Mouse (Mus musculus) liver, embryonic 16.5 days (tissue): ENCODE data around the gene Slc8a3. TPM values are rescaled to one million over a fixed set of nuclear protein-coding genes. Genes with fewer than 3 reads are reported as not detected.

Experiments
- ATAC-seq: fragments of 200-750 bp; cut with Nextera tagmentation; 2 replicates; pipeline ENCODE4 v1.8.0; 2017; ENCODE audit warnings: low read depth, mild to moderate bottlenecking, moderate number of reproducible peaks, moderate library complexity
- H3K27ac ChIP-seq: fragments of 300-500 bp; sonication (generic); 2 replicates; pipeline ENCODE4 v1.5.1; 2014; ENCODE audit warnings: mild to moderate bottlenecking, low read length
- H3K27me3 ChIP-seq: fragments of 300-500 bp; sonication (generic); 2 replicates; pipeline ENCODE4 v1.6.1; 2014; ENCODE audit warnings: low read depth, low read length, mixed read lengths; ENCODE audit not compliant: control insufficient read depth, insufficient read depth
- H3K36me3 ChIP-seq: fragments of 300-500 bp; sonication (generic); 2 replicates; pipeline ENCODE4 v1.6.1; 2014; ENCODE audit warnings: mild to moderate bottlenecking; ENCODE audit not compliant: control insufficient read depth, insufficient read depth
- H3K4me1 ChIP-seq: fragments of 300-500 bp; sonication (generic); 2 replicates; pipeline ENCODE4 v1.6.1; 2014; ENCODE audit warnings: low read depth, low read length, mixed read lengths; ENCODE audit not compliant: control insufficient read depth
- H3K4me2 ChIP-seq: fragments of 300-500 bp; sonication (generic); 2 replicates; pipeline ENCODE4 v1.6.1; 2014; ENCODE audit warnings: low read depth, low read length, mixed read lengths
- H3K4me3 ChIP-seq: fragments of 300-500 bp; sonication (generic); 2 replicates; pipeline ENCODE4 v1.5.1; 2014; ENCODE audit warnings: low read depth, mild to moderate bottlenecking, low read length
- H3K9ac ChIP-seq: fragments of 300-500 bp; sonication (generic); 2 replicates; pipeline ENCODE4 v1.6.1; 2014; ENCODE audit warnings: low read depth, low read length
- H3K9me3 ChIP-seq: fragments of 300-500 bp; sonication (generic); replicated peaks from 2 replicates; pipeline ENCODE4 v1.6.1; 2016; ENCODE audit warnings: low read length; ENCODE audit not compliant: control insufficient read depth
- WGBS: fragments of 180-500 bp; shearing (Covaris S2); extraction: QIAGEN DNeasy Blood & Tissue Kit; methylation state at CpG from one replicate; pipeline ENCODE4 v1.1.7; 2014; ENCODE audit not compliant: insufficient replicate concordance; 5-methylcytosine and 5-hydroxymethylcytosine counted together
- polyA plus RNA-seq: library from polyadenylated mRNA; unstranded; fragments of >200 nt; fragmentation: Nextera tagmentation; extraction: Ambion mirVana; gene quantifications from 2 replicates; pipeline ENCODE4 v1.2.1, GENCODE M21; 2015

Gene Slc8a3
- polyA plus RNA-seq, 1 experiment from 2014 or later = 0.04 TPM

- Histone ChIP-seq H3K4me1 (no peaks in the 10 kb centered on the region; the same call in 1 of the 2 replicates), H3K4me3 (no peak overlapping the region), H3K9ac (no peak overlapping the region), H3K9me3 (no peaks in the 10 kb centered on the region), H3K36me3 (no peaks in the 10 kb centered on the region), H3K27me3 (no peaks in the 10 kb centered on the region), H3K4me2 (no peak overlapping the region), H3K27ac (no peak overlapping the region)
- ATAC-seq = 0 out of 2 replicates have a peak, but pooled peaks have one; percentile 48
- 38% methylated on average over 5 of the region's 5 CpGs for WGBS
These were observed 135.4 kb downstream of the Slc8a3 start for GRCm38 (mm10) chr12:81197468-81198075.

- Histone ChIP-seq H3K9ac (no peak overlapping the region), H3K9me3 (no peaks in the 10 kb centered on the region), H3K4me3 (no peak overlapping the region), H3K4me1 (no peaks in the 10 kb centered on the region; the same call in 1 of the 2 replicates), H3K36me3 (no peaks in the 10 kb centered on the region), H3K4me2 (no peak overlapping the region), H3K27me3 (no peaks in the 10 kb centered on the region), H3K27ac (no peak overlapping the region)
- no peak for ATAC-seq
- 57% methylated on average over 2 of the region's 2 CpGs for WGBS
These were observed 139.0 kb downstream of the Slc8a3 start for GRCm38 (mm10) chr12:81193968-81194367.

GRCm38 (mm10) chr12:81189636-81190035 lies 143.3 kb downstream of the Slc8a3 start:
- Histone ChIP-seq H3K9ac (no peak overlapping the region), H3K27ac (peak overlapping the region; percentile 47), H3K27me3 (no peaks in the 10 kb centered on the region), H3K4me1 (no peaks in the 10 kb centered on the region), H3K9me3 (no peaks in the 10 kb centered on the region), H3K36me3 (no peaks in the 10 kb centered on the region), H3K4me3 (no peak overlapping the region), H3K4me2 (no peak overlapping the region)
- 58% methylated on average over 1 of the region's 1 CpGs for WGBS
- peak; percentile 87 for ATAC-seq

GRCm38 (mm10) chr12:81188996-81189395 lies 144.0 kb downstream of the Slc8a3 start:
- no peak overlapping the region for H3K4me3 ChIP-seq
- no peak overlapping the region for H3K4me2 ChIP-seq
- H3K4me1 ChIP-seq = no peaks in the 10 kb centered on the region
- no peak overlapping the region for H3K9ac ChIP-seq
- H3K36me3 ChIP-seq = no peaks in the 10 kb centered on the region
- peak overlapping the region; percentile 43 for H3K27ac ChIP-seq
- no peaks in the 10 kb centered on the region for H3K9me3 ChIP-seq
- WGBS = 63% methylated on average over 4 of the region's 4 CpGs
- no peaks in the 10 kb centered on the region for H3K27me3 ChIP-seq
- no peak for ATAC-seq

GRCm38 (mm10) chr12:81188423-81188822 lies 144.6 kb downstream of the Slc8a3 start:
- ATAC-seq = peak; percentile 70
- Histone ChIP-seq H3K4me1 (no peaks in the 10 kb centered on the region), H3K9ac (no peak overlapping the region), H3K9me3 (no peaks in the 10 kb centered on the region), H3K27ac (peak overlapping the region; percentile 43), H3K4me2 (no peak overlapping the region), H3K4me3 (no peak overlapping the region), H3K36me3 (no peaks in the 10 kb centered on the region), H3K27me3 (no peaks in the 10 kb centered on the region)
- 49% methylated on average over 3 of the region's 3 CpGs for WGBS

- Histone ChIP-seq H3K27me3 (no peaks in the 10 kb centered on the region), H3K4me1 (no peaks in the 10 kb centered on the region), H3K4me3 (no peak overlapping the region), H3K4me2 (no peak overlapping the region), H3K9ac (no peak overlapping the region), H3K9me3 (no peaks in the 10 kb centered on the region), H3K27ac (no peak overlapping the region), H3K36me3 (no peaks in the 10 kb centered on the region)
- WGBS = 64% methylated on average over 3 of the region's 3 CpGs
- ATAC-seq = no peak
These were observed 146.3 kb downstream of the Slc8a3 start for GRCm38 (mm10) chr12:81186668-81187067.

GRCm38 (mm10) chr12:81186081-81186480 lies 146.9 kb downstream of the Slc8a3 start:
- ATAC-seq = no peak
- Histone ChIP-seq H3K36me3 (no peaks in the 10 kb centered on the region), H3K4me1 (no peaks in the 10 kb centered on the region), H3K4me2 (no peak overlapping the region), H3K4me3 (no peak overlapping the region), H3K9me3 (no peaks in the 10 kb centered on the region), H3K9ac (no peak overlapping the region), H3K27me3 (no peaks in the 10 kb centered on the region), H3K27ac (no peak overlapping the region)
- 55% methylated on average over 4 of the region's 4 CpGs for WGBS

GRCm38 (mm10) chr12:81184967-81185366 lies 148.0 kb downstream of the Slc8a3 start:
- H3K4me1 ChIP-seq = no peaks in the 10 kb centered on the region
- H3K27ac ChIP-seq = no peak overlapping the region
- no peak overlapping the region for H3K4me2 ChIP-seq
- no peaks in the 10 kb centered on the region for H3K9me3 ChIP-seq
- no peak overlapping the region for H3K4me3 ChIP-seq
- no peaks in the 10 kb centered on the region for H3K36me3 ChIP-seq
- WGBS = 62% methylated on average over 2 of the region's 2 CpGs
- no peak for ATAC-seq
- no peak overlapping the region for H3K9ac ChIP-seq
- no peaks in the 10 kb centered on the region for H3K27me3 ChIP-seq

GRCm38 (mm10) chr12:81182073-81182472 lies 150.9 kb downstream of the Slc8a3 start:
- Histone ChIP-seq H3K4me2 (no peak overlapping the region), H3K4me3 (no peak overlapping the region), H3K27me3 (no peaks in the 10 kb centered on the region), H3K36me3 (no peaks in the 10 kb centered on the region), H3K4me1 (no peaks in the 10 kb centered on the region), H3K27ac (no peak overlapping the region), H3K9me3 (no peaks in the 10 kb centered on the region), H3K9ac (no peak overlapping the region)
- no peak for ATAC-seq
- WGBS = 42% methylated on average over 3 of the region's 3 CpGs
